Mouse (Mus musculus): ENCODE results near the gene Ociad1. TPM values are rescaled to one million over a fixed set of nuclear protein-coding genes. Genes with fewer than 3 reads are reported as not detected.

Gene Ociad1
- polyA plus RNA-seq, 1 experiment = 291 TPM

GRCm38 (mm10) chr5:73306486-73306885 lies 13.9 kb downstream of the Ociad1 start:
- TF ChIP-seq EP300 (IDR thresholded peaks at IDR 0.05; ENCODE audit: insufficient read depth, low read depth, low read length) = no peak
- no peak for TF ChIP-seq CTCF (IDR thresholded peaks at IDR 0.05; ENCODE audit: low read depth, low read length)
- no peak for TF ChIP-seq POLR2A (IDR thresholded peaks at IDR 0.05; ENCODE audit: insufficient read depth, low read length)
- H3K9me3 ChIP-seq (replicated peaks; ENCODE audit: control insufficient read depth, insufficient read depth, low read length, poor library complexity, severe bottlenecking) = no peaks in the 10 kb centered on the region

GRCm38 (mm10) chr5:73307297-73307696 lies 14.7 kb downstream of the Ociad1 start:
- Histone ChIP-seq H3K27me3 (ENCODE audit: control insufficient read depth, insufficient read depth, low read length, poor library complexity, severe bottlenecking) (no peaks in the 10 kb centered on the region), H3K36me3 (ENCODE audit: control insufficient read depth, insufficient read depth, low read length, poor library complexity, severe bottlenecking) (peaks cover 73% of the 10 kb centered on the region), H3K4me1 (ENCODE audit: control insufficient read depth, insufficient read depth, low read length) (no peaks in the 10 kb centered on the region), H3K9ac (ENCODE audit: low read depth, poor library complexity, severe bottlenecking) (no peak overlapping the region), H3K27ac (ENCODE audit: insufficient read depth, low read length) (no peak overlapping the region), H3K4me3 (ENCODE audit: low read depth, low read length) (no peak overlapping the region), H3K9me3 (replicated peaks; ENCODE audit: control insufficient read depth, insufficient read depth, low read length, poor library complexity, severe bottlenecking) (no peaks in the 10 kb centered on the region)
- TF ChIP-seq CTCF (IDR thresholded peaks at IDR 0.05; ENCODE audit: low read depth, low read length) (no peak), POLR2A (IDR thresholded peaks at IDR 0.05; ENCODE audit: insufficient read depth, low read length) (no peak), EP300 (IDR thresholded peaks at IDR 0.05; ENCODE audit: insufficient read depth, low read depth, low read length) (no peak)

More at GRCm38 (mm10) chr5:73306486-73306885, 13.9 kb downstream of the Ociad1 start:
- H3K4me3 ChIP-seq (ENCODE audit: low read depth, low read length) = no peak overlapping the region
- H3K27me3 ChIP-seq (ENCODE audit: control insufficient read depth, insufficient read depth, low read length, poor library complexity, severe bottlenecking) = no peaks in the 10 kb centered on the region
- H3K27ac ChIP-seq (ENCODE audit: insufficient read depth, low read length) = no peak overlapping the region
- no peak overlapping the region for H3K9ac ChIP-seq (ENCODE audit: low read depth, poor library complexity, severe bottlenecking)
- no peaks in the 10 kb centered on the region for H3K4me1 ChIP-seq (ENCODE audit: control insufficient read depth, insufficient read depth, low read length)
- H3K36me3 ChIP-seq (ENCODE audit: control insufficient read depth, insufficient read depth, low read length, poor library complexity, severe bottlenecking) = peaks cover 75% of the 10 kb centered on the region

DNA sequence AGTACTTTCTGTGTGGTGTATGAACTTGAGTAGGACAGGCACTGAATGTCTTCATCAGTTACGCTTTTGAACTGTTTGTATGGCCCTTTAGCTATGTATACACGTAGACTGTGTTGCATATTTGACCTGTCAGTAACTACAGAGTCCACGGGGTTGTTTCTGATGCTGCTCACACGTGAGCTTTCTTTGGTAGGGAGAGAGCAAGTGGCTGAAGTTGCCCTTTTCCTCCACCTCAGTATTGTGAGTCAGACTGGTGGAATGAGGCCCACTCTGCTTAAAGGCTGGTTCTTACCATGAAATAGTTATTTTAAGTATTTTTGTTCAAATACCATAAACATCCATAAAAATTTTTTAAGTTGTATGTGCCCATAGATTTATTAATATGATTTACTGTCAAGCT lies 16.9 kb downstream of the Ociad1 start:
- no peak for TF ChIP-seq CTCF (IDR thresholded peaks at IDR 0.05; ENCODE audit: low read depth, low read length)
- no peak for TF ChIP-seq EP300 (IDR thresholded peaks at IDR 0.05; ENCODE audit: insufficient read depth, low read depth, low read length)
- TF ChIP-seq POLR2A (IDR thresholded peaks at IDR 0.05; ENCODE audit: insufficient read depth, low read length) = no peak
- Histone ChIP-seq H3K9ac (ENCODE audit: low read depth, poor library complexity, severe bottlenecking) (no peak overlapping the region), H3K27ac (ENCODE audit: insufficient read depth, low read length) (no peak overlapping the region), H3K9me3 (replicated peaks; ENCODE audit: control insufficient read depth, insufficient read depth, low read length, poor library complexity, severe bottlenecking) (no peaks in the 10 kb centered on the region), H3K27me3 (ENCODE audit: control insufficient read depth, insufficient read depth, low read length, poor library complexity, severe bottlenecking) (no peaks in the 10 kb centered on the region), H3K36me3 (ENCODE audit: control insufficient read depth, insufficient read depth, low read length, poor library complexity, severe bottlenecking) (peaks cover 79% of the 10 kb centered on the region), H3K4me1 (ENCODE audit: control insufficient read depth, insufficient read depth, low read length) (no peaks in the 10 kb centered on the region), H3K4me3 (ENCODE audit: low read depth, low read length) (no peak overlapping the region)

GRCm38 (mm10) chr5:73310401-73310800 lies 17.8 kb downstream of the Ociad1 start:
- Histone ChIP-seq H3K4me1 (ENCODE audit: control insufficient read depth, insufficient read depth, low read length) (no peaks in the 10 kb centered on the region), H3K9me3 (replicated peaks; ENCODE audit: control insufficient read depth, insufficient read depth, low read length, poor library complexity, severe bottlenecking) (no peaks in the 10 kb centered on the region), H3K36me3 (ENCODE audit: control insufficient read depth, insufficient read depth, low read length, poor library complexity, severe bottlenecking) (peaks cover 78% of the 10 kb centered on the region), H3K27me3 (ENCODE audit: control insufficient read depth, insufficient read depth, low read length, poor library complexity, severe bottlenecking) (no peaks in the 10 kb centered on the region), H3K27ac (ENCODE audit: insufficient read depth, low read length) (no peak overlapping the region), H3K9ac (ENCODE audit: low read depth, poor library complexity, severe bottlenecking) (no peak overlapping the region), H3K4me3 (ENCODE audit: low read depth, low read length) (no peak overlapping the region)
- TF ChIP-seq CTCF (IDR thresholded peaks at IDR 0.05; ENCODE audit: low read depth, low read length) (no peak), POLR2A (IDR thresholded peaks at IDR 0.05; ENCODE audit: insufficient read depth, low read length) (no peak), EP300 (IDR thresholded peaks at IDR 0.05; ENCODE audit: insufficient read depth, low read depth, low read length) (no peak)

- no peaks in the 10 kb centered on the region for H3K9me3 ChIP-seq (replicated peaks; ENCODE audit: control insufficient read depth, insufficient read depth, low read length, poor library complexity, severe bottlenecking)
- H3K9ac ChIP-seq (ENCODE audit: low read depth, poor library complexity, severe bottlenecking) = no peak overlapping the region
- TF ChIP-seq CTCF (IDR thresholded peaks at IDR 0.05; ENCODE audit: low read depth, low read length) (no peak), POLR2A (IDR thresholded peaks at IDR 0.05; ENCODE audit: insufficient read depth, low read length) (no peak), EP300 (IDR thresholded peaks at IDR 0.05; ENCODE audit: insufficient read depth, low read depth, low read length) (no peak)
- H3K4me1 ChIP-seq (ENCODE audit: control insufficient read depth, insufficient read depth, low read length) = peaks cover under 1% of the 10 kb centered on the region
- H3K27ac ChIP-seq (ENCODE audit: insufficient read depth, low read length) = no peak overlapping the region
- H3K36me3 ChIP-seq (ENCODE audit: control insufficient read depth, insufficient read depth, low read length, poor library complexity, severe bottlenecking) = peaks cover 76% of the 10 kb centered on the region
- H3K4me3 ChIP-seq (ENCODE audit: low read depth, low read length) = no peak overlapping the region
- H3K27me3 ChIP-seq (ENCODE audit: control insufficient read depth, insufficient read depth, low read length, poor library complexity, severe bottlenecking) = no peaks in the 10 kb centered on the region
Measured at GRCm38 (mm10) chr5:73311458-73311857, 18.9 kb downstream of the Ociad1 start.

GRCm38 (mm10) chr5:73313591-73313990 lies 21.0 kb downstream of the Ociad1 start:
- Histone ChIP-seq H3K4me1 (ENCODE audit: control insufficient read depth, insufficient read depth, low read length) (peaks cover 4% of the 10 kb centered on the region), H3K9ac (ENCODE audit: low read depth, poor library complexity, severe bottlenecking) (no peak overlapping the region), H3K9me3 (replicated peaks; ENCODE audit: control insufficient read depth, insufficient read depth, low read length, poor library complexity, severe bottlenecking) (no peaks in the 10 kb centered on the region), H3K36me3 (ENCODE audit: control insufficient read depth, insufficient read depth, low read length, poor library complexity, severe bottlenecking) (peaks cover 55% of the 10 kb centered on the region), H3K27me3 (ENCODE audit: control insufficient read depth, insufficient read depth, low read length, poor library complexity, severe bottlenecking) (no peaks in the 10 kb centered on the region), H3K27ac (ENCODE audit: insufficient read depth, low read length) (no peak overlapping the region), H3K4me3 (ENCODE audit: low read depth, low read length) (no peak overlapping the region)
- no peak for TF ChIP-seq EP300 (IDR thresholded peaks at IDR 0.05; ENCODE audit: insufficient read depth, low read depth, low read length)
- TF ChIP-seq POLR2A (IDR thresholded peaks at IDR 0.05; ENCODE audit: insufficient read depth, low read length) = no peak
- TF ChIP-seq CTCF (IDR thresholded peaks at IDR 0.05; ENCODE audit: low read depth, low read length) = no peak
